Mouse (Mus musculus) inflammation-experienced regulatory T-cells, adult 6 months (primary cell): ENCODE measurements around the gene Klk1b21. TPM values are rescaled to one million over a fixed set of nuclear protein-coding genes. Genes with fewer than 3 reads are reported as not detected.
"Not testable (repeated sequence)": the region's sequence is repeated elsewhere in the genome, so short reads cannot be mapped to it uniquely, and the experiment has no call there.

ENCODE experiments used
- ATAC-seq: one replicate; pipeline ENCODE4 v1.8.0; 2017
- polyA plus RNA-seq, 3 experiments: library from polyadenylated mRNA; unstranded; fragments of 100-300 nt; shearing (Covaris generic); gene quantifications; one replicate each; pipeline ENCODE4 v1.2.1; 2017

The Klk1b21 gene
- polyA plus RNA-seq = not detected

- ATAC-seq = not testable (repeated sequence)
Measured at GRCm38 (mm10) chr7:44102028-44102427, at the start of gene Klk1b21. TSS of gene Klk1b21 (plus strand) at chr7:44102328.

- ATAC-seq = no peak
Measured at GRCm38 (mm10) chr7:44072117-44072516, 30.0 kb upstream of the Klk1b21 start.

DNA sequence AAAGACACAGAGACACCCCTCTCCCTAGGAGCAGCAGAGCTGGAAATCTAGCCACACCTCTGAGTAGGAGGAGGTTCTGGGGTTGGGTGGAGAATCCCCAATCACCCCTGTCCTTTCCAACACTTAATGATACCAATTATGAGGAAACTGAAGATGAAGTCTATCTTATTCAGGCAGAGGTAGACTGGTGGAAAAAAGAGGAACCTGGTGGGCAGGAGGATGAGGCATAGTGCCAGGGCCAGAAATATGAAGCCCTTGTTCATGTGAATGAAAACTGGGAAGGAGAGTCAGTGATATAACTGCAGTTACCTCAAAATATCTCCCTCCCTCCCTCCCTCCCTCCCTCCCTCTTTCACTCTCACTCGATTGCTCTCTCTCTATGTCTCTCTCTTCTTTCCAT, 24.4 kb upstream of the Klk1b21 start:
- no peak for ATAC-seq

DNA sequence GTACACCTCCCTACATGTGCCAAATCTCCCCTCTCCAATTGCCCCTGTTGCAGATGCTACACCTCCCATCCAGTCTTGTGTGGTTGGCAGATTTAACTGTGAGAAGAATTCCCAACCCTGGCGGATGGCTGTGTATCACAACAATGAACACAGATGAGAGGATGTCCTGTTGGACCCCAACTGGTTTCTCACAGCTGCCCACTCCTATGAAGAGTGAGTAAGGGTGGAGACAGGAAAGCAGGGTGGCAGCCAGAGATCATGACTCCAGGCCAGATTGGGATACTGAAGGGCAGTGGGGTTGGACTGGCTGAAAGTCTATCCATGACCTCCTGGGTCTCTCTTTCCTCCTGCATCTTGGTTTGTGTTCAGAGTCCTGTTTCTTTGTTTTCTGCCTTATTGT, 6.0 kb upstream of the Klk1b21 start:
- no peak for ATAC-seq

DNA sequence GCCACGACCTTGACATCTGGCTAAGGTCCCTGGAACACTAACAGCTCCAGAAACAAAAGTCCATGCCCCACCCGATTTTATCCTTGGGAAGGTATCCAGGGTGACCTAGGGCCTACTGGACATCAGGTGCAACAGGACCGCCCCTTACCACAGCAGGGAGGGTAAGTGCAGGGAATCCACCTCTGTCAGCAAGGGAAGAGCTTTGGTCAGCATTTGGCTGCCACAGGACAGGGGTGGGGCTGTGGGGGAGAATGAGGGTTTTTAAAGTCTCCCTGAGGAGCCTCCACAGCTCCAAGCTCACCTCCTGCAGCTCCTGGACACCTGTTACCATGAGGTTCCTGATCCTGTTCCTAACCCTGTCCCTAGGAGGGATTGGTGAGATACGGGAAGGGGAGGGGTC, 10.2 kb downstream of the Klk1b21 start, which contains the start of gene Klk1b22:
Gene Klk1b22, plus strand, starts transcription at position 301 of the 400 bp plus-strand sequence.
- ATAC-seq = no peak

GRCm38 (mm10) chr7:44123445-44123844, 21.3 kb downstream of the Klk1b21 start:
- ATAC-seq = no peak

GRCm38 (mm10) chr7:44136467-44136866, 34.3 kb downstream of the Klk1b21 start, which contains the start of gene Klk1b16:
TSS of gene Klk1b16 (plus strand) at chr7:44136767.
- no peak for ATAC-seq

Other genes with a start within 250 kb of the Klk1b21 start
- gene Klk4, start 221.2 kb upstream of the Klk1b21 start, polyA plus RNA-seq = not detected
- not detected for gene Klk15, start 168.6 kb upstream of the Klk1b21 start, polyA plus RNA-seq
- not detected for gene Klk1b8, start 151.7 kb upstream of the Klk1b21 start, polyA plus RNA-seq
- gene Klk1b1, start 135.6 kb upstream of the Klk1b21 start, polyA plus RNA-seq = not detected
- gene Klk1b9, start 126.3 kb upstream of the Klk1b21 start, polyA plus RNA-seq = 1 to 10 TPM in 2 of 3 experiments, not detected in 1; 1.5 to 2.8 TPM
- gene Klk1b11, start 106.5 kb upstream of the Klk1b21 start, polyA plus RNA-seq = not detected
- not detected for gene Klk1b26, start 90.2 kb upstream of the Klk1b21 start, polyA plus RNA-seq
- 1 to 10 TPM; 3.3 to 6.3 (median 4.1) TPM for gene Klk1b27, start 50.0 kb upstream of the Klk1b21 start, polyA plus RNA-seq
- gene Klk1b22, start 10.3 kb downstream of the Klk1b21 start, polyA plus RNA-seq = not detected
- not detected for gene Klk1b16, start 34.4 kb downstream of the Klk1b21 start, polyA plus RNA-seq
- gene Klk1b24, start 85.9 kb downstream of the Klk1b21 start, polyA plus RNA-seq = not detected
- gene Klk1b3, start 95.9 kb downstream of the Klk1b21 start, polyA plus RNA-seq = not detected
- gene Klk1b4, start 105.1 kb downstream of the Klk1b21 start, polyA plus RNA-seq = not detected
- not detected for gene Klk1b5, start 113.6 kb downstream of the Klk1b21 start, polyA plus RNA-seq
- under 1 TPM in 1 of 3 experiments, not detected in 2; 0.44 TPM for gene Klk1, start 123.0 kb downstream of the Klk1b21 start, polyA plus RNA-seq
- under 1 TPM in 1 of 3 experiments, not detected in 2; 0.38 TPM for gene Gm36864, start 133.8 kb downstream of the Klk1b21 start, polyA plus RNA-seq
- gene 1700028J19Rik, start 144.4 kb downstream of the Klk1b21 start, polyA plus RNA-seq = 1 to 10 TPM; 1.3 to 2.5 (median 1.6) TPM
- gene 2410002F23Rik, start 144.4 kb downstream of the Klk1b21 start, polyA plus RNA-seq = 100 to 1,000 TPM in 1 of 3 experiments, 10 to 100 TPM in 2; 47.7 to 133 (median 97.4) TPM
- not detected for gene Acp4, start 155.1 kb downstream of the Klk1b21 start, polyA plus RNA-seq
- gene Gm15517, start 159.1 kb downstream of the Klk1b21 start, polyA plus RNA-seq = not detected
- gene Clec11a, start 204.6 kb downstream of the Klk1b21 start, polyA plus RNA-seq = under 1 TPM; 0.28 to 0.62 (median 0.34) TPM
- under 1 TPM; 0.15 to 0.62 (median 0.20) TPM for gene Shank1, start 207.9 kb downstream of the Klk1b21 start, polyA plus RNA-seq